Mouse (Mus musculus) midbrain, embryonic 10.5 days (tissue): ENCODE data around the gene Rbm20. TPM values are rescaled to one million over a fixed set of nuclear protein-coding genes. Genes with fewer than 3 reads are reported as not detected.

Source experiments
- DNase-seq: peaks from one replicate; pipeline ENCODE4 v3.0.0-alpha.2; 2017; ENCODE audit warnings: low spot score
- H3K27ac ChIP-seq: fragments of 300-500 bp; sonication (generic); replicated peaks from 2 replicates; pipeline ENCODE4 v1.5.1; 2016; ENCODE audit warnings: mild to moderate bottlenecking
- H3K27me3 ChIP-seq: fragments of 300-500 bp; sonication (generic); 2 replicates; pipeline ENCODE4 v1.6.1; 2016; ENCODE audit warnings: low read depth, mild to moderate bottlenecking; ENCODE audit not compliant: poor library complexity, severe bottlenecking
- H3K36me3 ChIP-seq: fragments of 300-500 bp; sonication (generic); 2 replicates; pipeline ENCODE4 v1.6.1; 2016; ENCODE audit warnings: mild to moderate bottlenecking, moderate library complexity
- H3K4me1 ChIP-seq: fragments of 300-500 bp; sonication (generic); 2 replicates; pipeline ENCODE4 v1.6.1; 2016
- H3K4me3 ChIP-seq: fragments of 300-500 bp; sonication (generic); 2 replicates; pipeline ENCODE4 v1.5.1; 2016; ENCODE audit warnings: mild to moderate bottlenecking, moderate library complexity
- H3K9me3 ChIP-seq: fragments of 300-500 bp; sonication (generic); replicated peaks from 2 replicates; pipeline ENCODE4 v1.6.1; 2016; ENCODE audit warnings: mild to moderate bottlenecking
- WGBS: fragments of 180-500 bp; shearing (Covaris S2); methylation state at CpG from one replicate; pipeline ENCODE4 v1.1.7; 2016; 5-methylcytosine and 5-hydroxymethylcytosine counted together
- polyA plus RNA-seq: library from polyadenylated mRNA; unstranded; fragments of >200 nt; fragmentation: Nextera tagmentation; extraction: Ambion mirVana; gene quantifications from 2 replicates; pipeline ENCODE4 v1.2.1, GENCODE M21; 2016

Rbm20 gene
- polyA plus RNA-seq, 1 experiment from 2014 or later: 0.75 TPM

DNA sequence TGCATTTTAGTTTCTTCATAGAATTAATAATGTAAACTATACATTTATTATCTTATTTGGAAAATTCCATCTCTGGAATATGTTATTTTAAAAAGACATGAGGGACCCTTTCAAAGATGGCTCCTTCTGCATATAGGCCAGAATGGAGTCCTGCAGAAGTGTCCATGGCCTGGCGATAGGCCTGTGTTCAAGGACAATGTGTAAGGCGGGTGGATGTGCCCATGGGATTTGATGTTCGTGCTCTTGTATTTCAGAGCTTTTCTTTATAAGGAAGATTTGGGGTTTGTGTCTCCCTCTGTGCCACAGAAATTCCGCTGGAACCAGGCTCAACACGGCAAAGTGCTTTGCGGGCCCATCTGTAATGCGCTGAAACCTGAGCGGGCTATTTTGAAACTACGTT is 2.1 kb downstream of the Rbm20 start:
- Histone ChIP-seq H3K4me3 (no peak overlapping the region), H3K36me3 (no peaks in the 10 kb centered on the region), H3K27ac (no peak overlapping the region), H3K27me3 (peaks cover 85% of the 10 kb centered on the region), H3K9me3 (no peaks in the 10 kb centered on the region), H3K4me1 (peaks cover 31% of the 10 kb centered on the region)
- WGBS: 95% methylated on average over 9 of the region's 9 CpGs
- no peak for DNase-seq

GRCm38 (mm10) chr19:53679981-53680380 is 2.9 kb downstream of the Rbm20 start:
- 86% methylated on average over 7 of the region's 7 CpGs for WGBS
- Histone ChIP-seq H3K36me3 (no peaks in the 10 kb centered on the region), H3K4me1 (peaks cover 31% of the 10 kb centered on the region), H3K27me3 (peaks cover 77% of the 10 kb centered on the region), H3K9me3 (no peaks in the 10 kb centered on the region), H3K4me3 (no peak overlapping the region), H3K27ac (no peak overlapping the region)
- DNase-seq: no peak

GRCm38 (mm10) chr19:53682427-53682826 is 5.3 kb downstream of the Rbm20 start:
- H3K27ac ChIP-seq: no peak overlapping the region

GRCm38 (mm10) chr19:53687592-53687991 is 10.5 kb downstream of the Rbm20 start:
- Histone ChIP-seq H3K36me3 (no peaks in the 10 kb centered on the region), H3K4me1 (peaks cover 1% of the 10 kb centered on the region), H3K4me3 (no peak overlapping the region), H3K27me3 (peaks cover 13% of the 10 kb centered on the region), H3K27ac (no peak overlapping the region), H3K9me3 (no peaks in the 10 kb centered on the region)
- no peak for DNase-seq
- WGBS: 94% methylated on average over 5 of the region's 5 CpGs

More at GRCm38 (mm10) chr19:53682427-53682826, 5.3 kb downstream of the Rbm20 start:
- 44% methylated on average over 8 of the region's 8 CpGs for WGBS
- Histone ChIP-seq H3K36me3 (no peaks in the 10 kb centered on the region), H3K4me1 (peaks cover 13% of the 10 kb centered on the region), H3K9me3 (no peaks in the 10 kb centered on the region), H3K27me3 (peaks cover 52% of the 10 kb centered on the region), H3K4me3 (no peak overlapping the region)
- no peak for DNase-seq

DNA sequence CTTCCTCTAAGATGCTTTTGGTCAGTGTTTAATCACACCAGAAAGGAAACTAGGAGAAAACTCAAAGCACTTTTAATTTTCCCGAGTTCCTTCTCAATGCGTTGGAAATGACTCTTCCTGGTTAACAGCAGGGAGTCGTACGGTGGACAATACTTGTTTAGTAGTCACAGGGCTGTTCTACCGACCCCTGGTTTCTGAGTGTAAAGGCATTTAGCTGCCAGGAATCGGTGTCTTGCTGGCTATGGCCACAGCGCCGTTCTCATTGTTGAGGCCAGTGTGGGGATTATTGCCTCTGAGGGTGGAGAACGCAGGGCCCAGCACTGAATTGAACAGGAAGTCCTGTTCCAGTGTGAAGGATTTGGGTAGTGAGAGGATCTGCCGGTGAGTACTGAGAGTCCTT is 13.7 kb downstream of the Rbm20 start:
- Histone ChIP-seq H3K9me3 (no peaks in the 10 kb centered on the region), H3K36me3 (no peaks in the 10 kb centered on the region), H3K27ac (no peak overlapping the region), H3K4me3 (no peak overlapping the region), H3K27me3 (no peaks in the 10 kb centered on the region), H3K4me1 (no peaks in the 10 kb centered on the region; the same call in 1 of the 2 replicates)
- 71% methylated on average over 10 of the region's 10 CpGs for WGBS
- no peak for DNase-seq

GRCm38 (mm10) chr19:53694020-53694419 is 16.9 kb downstream of the Rbm20 start:
- Histone ChIP-seq H3K36me3 (no peaks in the 10 kb centered on the region), H3K9me3 (no peaks in the 10 kb centered on the region), H3K27me3 (peaks cover 19% of the 10 kb centered on the region; the same call in 1 of the 2 replicates), H3K27ac (no peak overlapping the region), H3K4me3 (no peak overlapping the region), H3K4me1 (peaks cover 25% of the 10 kb centered on the region)
- WGBS: 46% methylated on average over 1 of the region's 1 CpGs
- DNase-seq: no peak

DNA sequence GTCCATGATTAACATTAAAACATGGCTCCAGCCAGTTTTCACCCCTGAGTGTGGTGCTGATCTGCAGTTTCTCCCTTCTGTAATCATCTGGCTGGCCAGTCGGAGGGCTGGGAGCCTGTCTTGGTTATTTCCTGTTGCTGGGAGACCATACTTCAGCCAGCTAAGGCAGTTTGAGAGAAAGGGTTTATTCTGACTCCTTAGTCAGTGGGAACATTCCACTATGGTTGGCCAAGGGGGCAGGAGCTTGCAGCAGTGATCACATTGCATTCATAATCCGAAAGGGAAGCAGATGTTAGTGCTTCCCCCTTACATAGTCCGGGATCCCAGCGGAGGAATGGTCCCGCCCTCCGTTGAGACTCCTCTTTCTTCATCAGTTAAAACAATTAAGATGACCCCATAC is 19.0 kb downstream of the Rbm20 start:
- Histone ChIP-seq H3K27me3 (peaks cover 19% of the 10 kb centered on the region; the same call in 1 of the 2 replicates), H3K36me3 (no peaks in the 10 kb centered on the region), H3K4me1 (peaks cover 38% of the 10 kb centered on the region), H3K4me3 (no peak overlapping the region), H3K9me3 (no peaks in the 10 kb centered on the region), H3K27ac (no peak overlapping the region)
- WGBS: 77% methylated on average over 6 of the region's 6 CpGs
- no peak for DNase-seq

- Histone ChIP-seq H3K27ac (no peak overlapping the region), H3K27me3 (peaks cover 19% of the 10 kb centered on the region; the same call in 1 of the 2 replicates), H3K36me3 (no peaks in the 10 kb centered on the region), H3K4me1 (peaks cover 38% of the 10 kb centered on the region), H3K9me3 (no peaks in the 10 kb centered on the region), H3K4me3 (no peak overlapping the region)
- no peak for DNase-seq
- 90% methylated on average over 3 of the region's 3 CpGs for WGBS
These were observed 19.5 kb downstream of the Rbm20 start for GRCm38 (mm10) chr19:53696655-53697054.

GRCm38 (mm10) chr19:53697376-53698126 is 20.4 kb downstream of the Rbm20 start:
- peaks cover 38% of the 10 kb centered on the region for H3K4me1 ChIP-seq
- peak overlapping the region; percentile 21; the same call in 1 of the 2 replicates for H3K4me3 ChIP-seq
- no peaks in the 10 kb centered on the region for H3K36me3 ChIP-seq
- H3K27ac ChIP-seq: 0 out of 2 replicates have a peak overlapping the region, but pooled peaks have one; percentile 63
- WGBS: 39% methylated on average over 24 of the region's 24 CpGs
- H3K9me3 ChIP-seq: no peaks in the 10 kb centered on the region
- peak; percentile 33 for DNase-seq
- peaks cover 19% of the 10 kb centered on the region; the same call in 1 of the 2 replicates for H3K27me3 ChIP-seq

DNA sequence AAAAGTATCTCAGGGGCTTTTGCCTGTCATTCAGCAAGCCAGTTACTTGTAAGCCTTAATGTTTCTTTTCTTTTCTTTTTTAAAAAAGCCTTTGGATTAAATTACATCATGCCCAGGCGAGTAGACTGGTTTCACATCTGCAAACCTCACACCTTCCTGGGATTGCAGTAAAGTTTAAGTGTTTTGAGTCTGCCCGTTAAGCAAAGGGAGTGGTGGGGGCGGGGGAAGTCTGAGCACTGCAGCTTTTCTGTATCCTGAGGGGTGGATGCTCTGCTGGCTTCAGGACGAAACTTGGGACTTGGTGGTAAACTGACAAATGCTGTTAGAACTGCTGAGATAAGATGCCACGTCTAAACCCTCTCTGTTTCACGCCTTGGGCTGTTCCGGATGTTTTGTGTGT is 22.6 kb downstream of the Rbm20 start:
- 37% methylated on average over 7 of the region's 7 CpGs for WGBS
- no peak for DNase-seq
- peak overlapping the region; percentile 33 for H3K27ac ChIP-seq

GRCm38 (mm10) chr19:53701434-53701833 is 24.3 kb downstream of the Rbm20 start:
- no peaks in the 10 kb centered on the region for H3K9me3 ChIP-seq
- no peak overlapping the region for H3K4me3 ChIP-seq
- whole genome bisulfite sequencing: 93% methylated on average over 9 of the region's 9 CpGs
- H3K36me3 ChIP-seq: no peaks in the 10 kb centered on the region
- H3K27me3 ChIP-seq: peaks cover 16% of the 10 kb centered on the region; the same call in 1 of the 2 replicates
- peaks cover 52% of the 10 kb centered on the region for H3K4me1 ChIP-seq
- no peak for DNase-seq
- H3K27ac ChIP-seq: no peak overlapping the region

More for the DNA sequence above, 22.6 kb downstream of the Rbm20 start:
- H3K9me3 ChIP-seq: no peaks in the 10 kb centered on the region
- no peak overlapping the region for H3K4me3 ChIP-seq
- peaks cover 19% of the 10 kb centered on the region; the same call in 1 of the 2 replicates for H3K27me3 ChIP-seq
- no peaks in the 10 kb centered on the region for H3K36me3 ChIP-seq
- H3K4me1 ChIP-seq: peaks cover 41% of the 10 kb centered on the region

GRCm38 (mm10) chr19:53704895-53705823 is 28.1 kb downstream of the Rbm20 start:
- 0 out of 2 replicates have a peak, but pooled peaks cover 2% of the 10 kb centered on the region for H3K9me3 ChIP-seq
- H3K4me1 ChIP-seq: peaks cover 16% of the 10 kb centered on the region
- 4% methylated on average over 24 of the region's 29 CpGs for WGBS
- no peaks in the 10 kb centered on the region; the same call in 1 of the 2 replicates for H3K27me3 ChIP-seq
- H3K27ac ChIP-seq: peak overlapping the region; percentile 82
- peak overlapping the region; percentile 57 for H3K4me3 ChIP-seq
- DNase-seq: peak; percentile 81
- no peaks in the 10 kb centered on the region for H3K36me3 ChIP-seq
